ENCODE assay signal across 19 mouse cellular contexts in genomic region chrX:114975346-114975843, GRCm38 (mm10).
"Had no signal": no experiment of that assay in that cellular context is flagged by ENCODE, and none has a peak within 500 bp of the region (broad histone marks: within the 10 kb centered on the region; RNA-seq: fewer than 3 reads in every experiment).

No protein-coding gene starts in this region.

- H3K27me3 ChIP-seq: lung, embryonic 15.5 days; megakaryocyte, embryonic 14.5 days; midbrain, embryonic 13.5 days; midbrain, embryonic 15.5 days; neural tube, embryonic 12.5 days; stomach, embryonic 15.5 days had no signal

- H3K4me1 ChIP-seq: lung, embryonic 15.5 days; megakaryocyte, embryonic 14.5 days; midbrain, embryonic 13.5 days; midbrain, embryonic 15.5 days; neural tube, embryonic 12.5 days; stomach, embryonic 15.5 days had no signal

- H3K4me2 ChIP-seq: lung, embryonic 15.5 days; midbrain, embryonic 11.5 days; midbrain, embryonic 13.5 days; midbrain, embryonic 15.5 days; neural tube, embryonic 12.5 days; stomach, embryonic 15.5 days had no signal

- H3K36me3 ChIP-seq: lung, embryonic 15.5 days; midbrain, embryonic 13.5 days; midbrain, embryonic 15.5 days; neural tube, embryonic 12.5 days; stomach, embryonic 15.5 days had no signal

- H3K4me3 ChIP-seq: lung, embryonic 15.5 days; megakaryocyte, embryonic 14.5 days; midbrain, embryonic 13.5 days; midbrain, embryonic 15.5 days; neural tube, embryonic 12.5 days; stomach, embryonic 15.5 days had no signal

- H3K9ac ChIP-seq: lung, embryonic 15.5 days; midbrain, embryonic 13.5 days; midbrain, embryonic 15.5 days; neural tube, embryonic 12.5 days; stomach, embryonic 15.5 days had no signal

- ATAC-seq: lung, postnatal 0 days; midbrain, embryonic 13.5 days; midbrain, embryonic 15.5 days had no signal

- H3K9me3 ChIP-seq: lung, embryonic 15.5 days; megakaryocyte, embryonic 14.5 days; midbrain, embryonic 13.5 days; midbrain, embryonic 15.5 days; neural tube, embryonic 12.5 days; stomach, embryonic 15.5 days had no signal

- DNase-seq: lung, adult 2 months; lung, postnatal 14 days; lung, postnatal 36 days; retina, postnatal 1 day; right cerebral cortex, adult 18-20 months; right cerebral cortex, postnatal 14 days; thymus, adult 2 months; thymus, postnatal 25 days; thymus, postnatal 4 days had no signal

- H3K27ac ChIP-seq: lung, embryonic 15.5 days; macrophage; midbrain, embryonic 13.5 days; midbrain, embryonic 15.5 days; neural tube, embryonic 12.5 days; stomach, embryonic 15.5 days; stomach, postnatal 0 days had no signal
